Mouse (Mus musculus) activated CD4-positive, CD25-positive, alpha-beta regulatory T cell, adult 4 months (primary cell): ENCODE measurements around the gene Gm49380. TPM values are rescaled to one million over a fixed set of nuclear protein-coding genes. Genes with fewer than 3 reads are reported as not detected.

ENCODE experiments used
- polyA plus RNA-seq, 2 experiments: library from polyadenylated mRNA; unstranded; fragments of 100-300 nt; shearing (Covaris generic); gene quantifications; one replicate each; pipeline ENCODE4 v1.2.1; 2017

The Gm49380 gene
- polyA plus RNA-seq, 2 experiments from 2014 or later = not detected

Other genes starting within 250 kb of the Gm49380 start
- gene Thy1, start 70.1 kb downstream of the Gm49380 start, polyA plus RNA-seq = 100 to 1,000 TPM; 218 to 257 TPM
- 1 to 10 TPM; 1.6 to 1.7 TPM for gene Usp2, start 46.5 kb downstream of the Gm49380 start, polyA plus RNA-seq
- gene Mfrp, start 11.8 kb downstream of the Gm49380 start, polyA plus RNA-seq = not detected
- not detected for gene C1qtnf5, start 6.3 kb downstream of the Gm49380 start, polyA plus RNA-seq
- gene Rnf26, start within 50 bp of the Gm49380 start, polyA plus RNA-seq = 1 to 10 TPM; 3.2 to 7.9 TPM
- gene Mcam, start 21.0 kb upstream of the Gm49380 start, polyA plus RNA-seq = under 1 TPM in 1 of 2 experiments, not detected in 1; 0.16 TPM
- gene Cbl, start 120.5 kb upstream of the Gm49380 start, polyA plus RNA-seq = 10 to 100 TPM; 22.8 to 25.0 TPM
- not detected for gene Ccdc153, start 127.2 kb upstream of the Gm49380 start, polyA plus RNA-seq
- gene Pdzd3, start 138.0 kb upstream of the Gm49380 start, polyA plus RNA-seq = under 1 TPM in 1 of 2 experiments, not detected in 1; 0.30 TPM
- gene Nlrx1, start 155.1 kb upstream of the Gm49380 start, polyA plus RNA-seq = 1 to 10 TPM; 2.8 to 6.0 TPM
- gene Abcg4, start 175.1 kb upstream of the Gm49380 start, polyA plus RNA-seq = not detected
- gene Hinfp, start 192.2 kb upstream of the Gm49380 start, polyA plus RNA-seq = 10 to 100 TPM; 18.1 to 21.7 TPM
- gene C2cd2l, start 206.8 kb upstream of the Gm49380 start, polyA plus RNA-seq = 1 to 10 TPM; 4.3 to 5.3 TPM
- gene Dpagt1, start 212.5 kb upstream of the Gm49380 start, polyA plus RNA-seq = 10 to 100 TPM; 16.5 to 18.0 TPM
- 10 to 100 TPM; 29.0 to 36.5 TPM for gene H2afx, start 221.2 kb upstream of the Gm49380 start, polyA plus RNA-seq
- gene Hmbs, start 230.7 kb upstream of the Gm49380 start, polyA plus RNA-seq = 10 to 100 TPM; 27.6 to 33.4 TPM
- gene Vps11, start 248.2 kb upstream of the Gm49380 start, polyA plus RNA-seq = 10 to 100 TPM; 21.5 to 40.8 TPM